Mouse (Mus musculus) heart, postnatal 0 days (tissue): ENCODE measurements around the gene Pspc1.
"Not testable (repeated sequence)": the region's sequence is repeated elsewhere in the genome, so short reads cannot be mapped to it uniquely, and the experiment has no call there.

Source experiments
- CTCF ChIP-seq: IDR thresholded peaks from 2 replicates; pipeline ENCODE4 v1.5.1; 2016; ENCODE audit warnings: antibody characterized with exemption, control low read depth, low read depth
- EP300 ChIP-seq: IDR thresholded peaks from 2 replicates; pipeline ENCODE4 v1.6.1; 2016; ENCODE audit warnings: antibody characterized with exemption, low read depth

- TF ChIP-seq CTCF, EP300: not testable (repeated sequence)
Measured at GRCm38 (mm10) chr14:56766438-56766837, 11.7 kb downstream of the Pspc1 start.
